Mouse (Mus musculus) stomach, postnatal 0 days (tissue): ENCODE results near the gene Col9a1.

Experiments
- CTCF ChIP-seq: IDR thresholded peaks from 2 replicates; pipeline ENCODE4 v1.5.1; 2016; ENCODE audit warnings: antibody characterized with exemption, low read depth, mild to moderate bottlenecking, moderate library complexity
- EP300 ChIP-seq: optimal IDR thresholded peaks from 2 replicates; pipeline ENCODE3; 2016; ENCODE audit warnings: antibody characterized with exemption

GRCm38 (mm10) chr1:24222981-24223612 is 45.7 kb downstream of the Col9a1 start:
- TF ChIP-seq CTCF (no peak), EP300 (no peak)
